Mouse (Mus musculus) neural tube, embryonic 14.5 days (tissue): Measurements from ENCODE around the gene Klhl32. TPM values are rescaled to one million over a fixed set of nuclear protein-coding genes. Genes with fewer than 3 reads are reported as not detected.

Source experiments
- ATAC-seq: fragments of 200-750 bp; cut with Nextera tagmentation; 2 replicates; pipeline ENCODE4 v1.8.0; 2017; ENCODE audit warnings: low read depth, mild to moderate bottlenecking, moderate TSS enrichment, moderate library complexity
- H3K27ac ChIP-seq: fragments of 300-500 bp; sonication (generic); 2 replicates; pipeline ENCODE4 v1.5.1; 2014; ENCODE audit warnings: low read depth, mild to moderate bottlenecking, control low read depth, low read length, moderate library complexity, mixed read lengths
- H3K27me3 ChIP-seq: fragments of 300-500 bp; sonication (generic); 2 replicates; pipeline ENCODE4 v1.6.1; 2014; ENCODE audit warnings: low read length; ENCODE audit not compliant: control insufficient read depth, insufficient read depth
- H3K36me3 ChIP-seq: fragments of 300-500 bp; sonication (generic); 2 replicates; pipeline ENCODE4 v1.6.1; 2014; ENCODE audit warnings: low read length, mixed read lengths; ENCODE audit not compliant: control insufficient read depth, insufficient read depth
- H3K4me1 ChIP-seq: fragments of 300-500 bp; sonication (generic); 2 replicates; pipeline ENCODE4 v1.6.1; 2014; ENCODE audit warnings: low read length; ENCODE audit not compliant: control insufficient read depth, insufficient read depth
- H3K4me2 ChIP-seq: fragments of 300-500 bp; sonication (generic); 2 replicates; pipeline ENCODE4 v1.6.1; 2014; ENCODE audit warnings: mild to moderate bottlenecking, low read depth, low read length, control low read depth
- H3K4me3 ChIP-seq: fragments of 300-500 bp; sonication (generic); 2 replicates; pipeline ENCODE4 v1.5.1; 2014; ENCODE audit warnings: low read depth, low read length, control low read depth, mixed read lengths
- H3K9ac ChIP-seq: fragments of 300-500 bp; sonication (generic); replicated peaks from 2 replicates; pipeline ENCODE4 v1.6.1; 2014; ENCODE audit warnings: low read depth, mild to moderate bottlenecking, control low read depth, low read length, mixed read lengths
- H3K9me3 ChIP-seq: fragments of 300-500 bp; sonication (generic); 2 replicates; pipeline ENCODE4 v1.6.1; 2016; ENCODE audit warnings: low read length; ENCODE audit not compliant: control insufficient read depth
- WGBS: fragments of 180-500 bp; shearing (Covaris S2); extraction: QIAGEN DNeasy Blood & Tissue Kit; methylation state at CpG from one replicate; pipeline ENCODE4 v1.1.7; 2014; 5-methylcytosine and 5-hydroxymethylcytosine counted together
- polyA plus RNA-seq: library from polyadenylated mRNA; unstranded; fragments of >200 nt; fragmentation: Nextera tagmentation; extraction: Ambion mirVana; gene quantifications from 2 replicates; pipeline ENCODE4 v1.2.1, GENCODE M21; 2014

The Klhl32 gene
- polyA plus RNA-seq, 1 experiment from 2014 or later, result 37.4 TPM

GRCm38 (mm10) chr4:24785757-24786532 lies 65.0 kb downstream of the Klhl32 start:
- Histone ChIP-seq H3K27me3 (no peaks in the 10 kb centered on the region), H3K36me3 (no peaks in the 10 kb centered on the region), H3K9me3 (no peaks in the 10 kb centered on the region), H3K4me3 (no peak overlapping the region), H3K27ac (no peak overlapping the region), H3K9ac (no peak overlapping the region), H3K4me1 (no peaks in the 10 kb centered on the region), H3K4me2 (no peak overlapping the region)
- ATAC-seq, result peak; percentile 17; the same call in 1 of the 2 replicates
- 67% methylated on average over 7 of the region's 7 CpGs for WGBS

GRCm38 (mm10) chr4:24765919-24766318 lies 85.0 kb downstream of the Klhl32 start:
- H3K4me2 ChIP-seq, result no peak overlapping the region
- H3K9ac ChIP-seq, result no peak overlapping the region
- ATAC-seq, result peak; percentile 56; the same call in 1 of the 2 replicates
- WGBS, result 75% methylated on average over 2 of the region's 2 CpGs
- H3K36me3 ChIP-seq, result no peaks in the 10 kb centered on the region
- no peak overlapping the region for H3K4me3 ChIP-seq
- H3K27me3 ChIP-seq, result no peaks in the 10 kb centered on the region
- no peak overlapping the region for H3K27ac ChIP-seq
- H3K9me3 ChIP-seq, result no peaks in the 10 kb centered on the region
- H3K4me1 ChIP-seq, result no peaks in the 10 kb centered on the region

- H3K4me3 ChIP-seq, result no peak overlapping the region
- no peaks in the 10 kb centered on the region for H3K36me3 ChIP-seq
- H3K9ac ChIP-seq, result no peak overlapping the region
- 32% methylated on average over 3 of the region's 3 CpGs for WGBS
- no peak overlapping the region for H3K27ac ChIP-seq
- peak; percentile 79; the same call in 1 of the 2 replicates for ATAC-seq
- H3K4me2 ChIP-seq, result no peak overlapping the region
- no peaks in the 10 kb centered on the region for H3K27me3 ChIP-seq
- H3K4me1 ChIP-seq, result no peaks in the 10 kb centered on the region
- no peaks in the 10 kb centered on the region for H3K9me3 ChIP-seq
Observed at GRCm38 (mm10) chr4:24765469-24765868, 85.5 kb downstream of the Klhl32 start.

DNA sequence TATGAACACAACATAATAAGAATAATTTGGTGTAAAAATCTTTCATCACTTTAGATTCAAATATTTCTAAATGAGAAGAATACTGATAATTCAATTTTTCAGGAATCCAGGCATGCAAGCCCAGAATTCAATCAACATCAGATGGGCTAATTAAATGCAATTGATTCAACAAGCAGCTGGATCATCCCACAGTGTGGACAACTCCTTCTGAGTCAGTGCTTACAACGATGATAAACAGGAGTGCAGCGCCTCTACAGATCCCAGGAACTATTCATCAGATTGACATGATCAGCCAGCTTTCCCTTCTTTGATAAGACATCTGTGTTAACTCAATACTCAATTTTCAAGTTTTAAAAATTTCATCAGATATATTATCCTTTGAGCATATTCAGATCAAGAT lies 86.4 kb downstream of the Klhl32 start:
- Histone ChIP-seq H3K27me3 (no peaks in the 10 kb centered on the region), H3K9ac (no peak overlapping the region), H3K9me3 (no peaks in the 10 kb centered on the region), H3K27ac (no peak overlapping the region), H3K36me3 (no peaks in the 10 kb centered on the region), H3K4me3 (no peak overlapping the region), H3K4me2 (no peak overlapping the region), H3K4me1 (no peaks in the 10 kb centered on the region)
- WGBS, result 70% methylated on average over 2 of the region's 2 CpGs
- no peak for ATAC-seq

DNA sequence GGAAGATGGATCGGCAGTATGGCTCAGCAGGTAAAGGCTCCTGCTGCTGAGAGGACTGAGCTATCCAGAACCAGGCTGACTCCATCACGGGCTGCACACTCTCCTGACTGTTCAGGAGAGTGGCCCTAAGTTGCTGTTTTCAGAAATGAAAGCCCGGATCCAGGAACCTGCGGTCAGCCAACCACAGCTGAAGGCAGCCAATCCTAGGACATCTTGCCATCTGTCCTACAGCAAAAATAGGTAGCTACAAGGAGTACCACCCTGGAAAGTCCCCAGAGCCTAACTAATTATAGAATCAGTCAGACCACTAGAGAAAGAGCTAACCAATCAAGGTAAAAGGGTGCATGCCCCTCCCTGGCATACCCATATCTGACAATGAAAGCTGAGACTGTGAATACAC lies 87.5 kb downstream of the Klhl32 start:
- H3K27ac ChIP-seq, result no peak overlapping the region
- H3K9me3 ChIP-seq, result no peaks in the 10 kb centered on the region
- H3K4me2 ChIP-seq, result no peak overlapping the region
- H3K9ac ChIP-seq, result no peak overlapping the region
- no peak overlapping the region for H3K4me3 ChIP-seq
- WGBS, result 92% methylated on average over 4 of the region's 4 CpGs
- no peaks in the 10 kb centered on the region for H3K4me1 ChIP-seq
- no peaks in the 10 kb centered on the region for H3K36me3 ChIP-seq
- no peaks in the 10 kb centered on the region for H3K27me3 ChIP-seq
- ATAC-seq, result peak; percentile 41; the same call in 1 of the 2 replicates

DNA sequence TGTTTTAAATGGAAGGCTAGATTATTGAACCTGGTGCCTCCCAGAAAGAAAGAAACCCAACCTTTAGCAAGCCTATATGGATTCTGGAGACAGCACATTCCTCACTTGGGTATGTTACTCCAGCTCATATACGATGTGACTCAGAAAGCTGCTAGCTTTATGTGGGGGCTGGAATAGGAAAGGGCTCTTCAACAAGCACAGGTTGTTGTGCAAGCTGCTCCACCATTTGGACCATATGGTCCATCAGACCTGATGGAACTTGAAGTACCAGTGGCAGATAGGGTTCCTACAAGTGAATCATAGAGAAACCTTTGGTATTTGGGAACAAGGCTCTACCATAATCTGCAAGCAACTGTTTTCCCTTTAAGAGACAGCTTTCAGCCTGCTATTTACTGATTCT lies 92.0 kb downstream of the Klhl32 start:
- H3K9ac ChIP-seq, result no peak overlapping the region

GRCm38 (mm10) chr4:24752517-24753208 lies 98.3 kb downstream of the Klhl32 start:
- H3K27ac ChIP-seq, result no peak overlapping the region
- no peak overlapping the region for H3K4me3 ChIP-seq
- no peaks in the 10 kb centered on the region for H3K9me3 ChIP-seq
- H3K4me2 ChIP-seq, result no peak overlapping the region
- no peak overlapping the region for H3K9ac ChIP-seq
- H3K4me1 ChIP-seq, result no peaks in the 10 kb centered on the region
- H3K27me3 ChIP-seq, result no peaks in the 10 kb centered on the region
- no peaks in the 10 kb centered on the region for H3K36me3 ChIP-seq
- ATAC-seq, result no peak
- WGBS, result 71% methylated on average over 8 of the region's 8 CpGs

More for the DNA sequence above, 92.0 kb downstream of the Klhl32 start:
- no peaks in the 10 kb centered on the region for H3K4me1 ChIP-seq
- no peak for ATAC-seq
- no peaks in the 10 kb centered on the region for H3K9me3 ChIP-seq
- no peak overlapping the region for H3K4me3 ChIP-seq
- no peaks in the 10 kb centered on the region for H3K27me3 ChIP-seq
- no peak overlapping the region for H3K4me2 ChIP-seq
- H3K27ac ChIP-seq, result no peak overlapping the region
- WGBS, result 90% methylated on average over 1 of the region's 1 CpGs
- H3K36me3 ChIP-seq, result no peaks in the 10 kb centered on the region

GRCm38 (mm10) chr4:24737080-24737479 lies 113.8 kb downstream of the Klhl32 start:
- Histone ChIP-seq H3K9me3 (no peaks in the 10 kb centered on the region), H3K4me3 (no peak overlapping the region), H3K9ac (no peak overlapping the region), H3K36me3 (no peaks in the 10 kb centered on the region), H3K4me2 (no peak overlapping the region), H3K27ac (no peak overlapping the region), H3K4me1 (no peaks in the 10 kb centered on the region), H3K27me3 (no peaks in the 10 kb centered on the region)
- WGBS, result 88% methylated on average over 6 of the region's 6 CpGs
- no peak for ATAC-seq

- H3K9me3 ChIP-seq, result no peaks in the 10 kb centered on the region
- H3K9ac ChIP-seq, result no peak overlapping the region
- WGBS, result 36% methylated on average over 3 of the region's 3 CpGs
- no peaks in the 10 kb centered on the region for H3K27me3 ChIP-seq
- no peak overlapping the region for H3K4me3 ChIP-seq
- H3K4me1 ChIP-seq, result no peaks in the 10 kb centered on the region
- ATAC-seq, result peak; percentile 88; the same call in 1 of the 2 replicates
- no peaks in the 10 kb centered on the region for H3K36me3 ChIP-seq
- no peak overlapping the region for H3K4me2 ChIP-seq
- no peak overlapping the region for H3K27ac ChIP-seq
Observed at GRCm38 (mm10) chr4:24720834-24721233, 130.1 kb downstream of the Klhl32 start.
